Mouse (Mus musculus): ENCODE measurements around the gene Stard5.

Stard5 gene

DNA sequence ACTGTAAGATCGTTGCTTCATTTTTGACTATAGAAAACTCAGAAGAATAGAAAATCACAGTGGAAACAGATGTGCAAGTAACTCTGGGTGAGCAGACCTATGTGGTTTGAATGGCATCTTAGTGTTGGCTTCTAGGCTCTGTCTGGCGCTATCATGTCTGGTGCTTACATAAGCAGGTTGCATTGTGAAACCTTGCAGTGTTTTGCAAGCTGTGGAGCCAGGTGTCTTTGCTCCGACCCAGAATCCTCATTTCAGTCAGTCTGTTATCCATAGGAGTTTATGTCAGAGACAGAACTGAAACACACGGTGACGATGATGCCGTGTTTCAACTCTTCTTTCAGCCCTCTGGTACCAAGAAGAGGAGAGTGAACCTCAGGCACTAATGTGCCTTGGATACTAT is 2.1 kb downstream of the Stard5 start:
- DNase-seq = no peak

DNA sequence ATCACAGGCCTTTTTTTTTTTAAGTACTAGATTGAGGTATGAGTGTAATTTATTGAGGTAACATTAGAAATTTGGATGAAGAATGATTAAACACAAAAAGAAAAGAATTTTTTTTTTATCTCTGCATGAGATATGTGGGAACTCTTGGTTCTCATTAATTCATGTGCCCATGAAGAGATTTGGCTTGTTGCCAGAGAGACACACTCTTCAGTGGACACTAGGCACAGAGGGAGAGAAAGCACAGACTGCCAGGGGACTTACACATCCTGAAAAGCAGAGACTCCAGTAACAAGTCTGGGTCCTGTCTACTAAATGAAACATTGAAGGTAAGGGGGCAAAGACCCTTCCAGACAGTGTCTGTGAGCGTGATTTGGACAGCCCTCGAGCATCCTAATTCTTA is 4.0 kb downstream of the Stard5 start:
- no peak for DNase-seq

DNA sequence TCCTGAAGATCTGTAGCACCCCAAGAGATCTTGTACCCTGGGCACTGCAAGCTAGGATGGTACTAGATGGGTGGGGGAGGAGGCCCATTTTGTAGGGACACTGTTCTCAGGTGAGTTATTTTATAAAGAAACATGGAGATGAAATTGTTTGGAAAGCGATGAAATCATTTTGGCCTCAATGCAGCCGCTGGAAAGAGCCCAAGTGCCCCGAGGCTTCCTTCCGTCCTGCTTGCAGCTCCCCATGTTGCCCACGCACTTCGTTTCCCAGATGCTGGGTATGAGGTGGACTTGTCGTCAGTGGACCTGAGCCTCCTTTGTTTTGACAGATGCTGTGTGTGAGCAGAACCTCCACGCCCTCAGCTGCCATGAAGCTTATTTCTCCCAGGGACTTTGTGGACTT is 4.7 kb downstream of the Stard5 start:
- DNase-seq = no peak

DNA sequence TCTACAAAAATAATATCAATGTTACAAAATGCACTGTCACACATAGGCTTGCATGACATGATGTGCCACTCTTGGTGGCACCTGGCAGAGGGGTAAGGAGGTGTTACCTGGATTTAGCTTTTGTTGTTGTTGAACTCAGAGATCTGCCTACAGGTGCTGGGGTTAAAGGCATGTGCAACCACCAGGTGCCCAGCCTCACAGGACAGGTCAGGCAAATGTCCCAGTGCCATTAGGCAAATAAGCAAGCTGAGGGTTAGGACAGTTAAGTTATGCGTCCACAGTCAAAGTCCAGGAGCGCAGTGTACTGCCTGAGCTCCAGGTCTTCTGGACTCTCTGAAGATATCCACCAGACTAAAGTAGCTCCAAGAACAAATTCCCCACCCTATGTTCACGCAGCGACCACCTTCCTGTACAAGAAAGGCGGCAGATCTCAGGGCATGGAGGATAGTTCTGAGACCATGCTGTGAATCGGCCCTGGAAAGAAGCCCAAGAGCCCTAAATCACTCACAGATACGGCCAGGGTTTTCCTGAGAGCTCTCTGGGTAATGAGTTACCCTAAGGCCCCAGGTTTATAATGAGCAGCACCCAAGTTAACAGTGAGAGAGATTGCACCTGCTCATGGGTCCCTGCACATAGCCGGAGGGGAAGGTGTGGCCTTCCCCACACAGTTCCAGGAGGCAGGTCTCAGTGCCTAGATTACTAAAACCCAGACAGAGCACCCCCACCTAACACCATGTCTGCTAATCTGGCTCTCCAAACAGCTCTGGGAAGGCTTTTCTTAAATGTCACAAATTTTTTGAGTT is 6.2 kb downstream of the Stard5 start:
- DNase-seq = no peak

DNA sequence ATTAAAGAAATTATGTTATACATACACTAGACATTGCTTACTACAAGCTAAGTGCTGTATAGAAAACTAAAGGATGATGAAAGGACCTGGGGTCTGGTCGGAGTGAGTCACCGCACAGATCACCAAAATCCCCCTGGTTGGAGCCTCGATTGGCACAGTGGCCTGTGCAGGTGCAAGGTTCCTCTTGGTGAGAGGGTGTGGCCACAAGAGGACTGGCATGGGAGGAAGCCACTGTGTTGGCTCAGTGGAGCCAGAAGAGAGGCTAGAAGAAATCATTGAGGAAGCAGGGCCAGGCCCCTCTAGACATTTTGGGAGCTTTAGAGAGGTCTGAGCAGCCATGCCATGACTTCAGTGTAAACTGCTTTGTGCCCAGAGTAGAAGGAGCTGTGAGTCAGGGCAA is 7.3 kb downstream of the Stard5 start:
- DNase-seq = no peak

DNA sequence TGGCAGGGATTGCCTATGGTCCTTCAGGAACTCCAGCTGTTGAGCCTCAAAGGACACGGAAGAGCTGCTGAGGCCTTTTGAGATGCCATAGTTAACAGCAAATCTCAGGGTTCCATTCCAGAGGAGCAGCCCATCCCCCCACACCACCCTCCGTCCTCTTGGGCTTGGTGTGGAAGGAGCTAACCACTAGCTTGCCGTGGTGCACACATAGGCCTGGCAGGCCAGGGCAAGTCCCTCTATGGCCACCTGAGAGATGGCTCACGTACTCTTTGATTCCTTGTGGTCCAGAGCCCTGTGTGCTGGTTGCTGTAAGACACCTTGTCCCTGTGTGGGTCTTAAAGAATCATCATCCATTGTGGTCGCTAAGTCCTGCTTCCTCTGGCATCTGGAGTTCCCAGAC is 8.8 kb downstream of the Stard5 start:
- no peak for DNase-seq

DNA sequence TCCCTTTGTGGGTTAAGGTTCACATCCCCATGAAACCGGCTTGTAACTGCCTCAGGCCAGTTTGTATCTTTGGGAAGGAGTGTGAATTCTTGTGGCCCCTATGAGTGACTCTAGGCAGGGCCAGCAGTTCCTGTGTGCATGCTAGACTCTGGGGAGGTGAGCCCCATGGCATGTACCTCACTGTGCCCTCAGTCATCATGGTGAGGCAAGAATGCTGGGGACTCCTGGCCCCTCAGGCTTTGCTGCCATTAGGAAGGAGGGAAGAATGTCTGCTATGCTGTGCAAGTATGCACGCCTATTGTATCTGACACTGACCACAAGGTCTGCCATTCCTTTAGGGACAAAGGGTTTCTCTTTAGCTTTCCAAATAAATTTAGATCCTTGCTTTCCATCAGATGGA is 9.4 kb downstream of the Stard5 start:
- DNase-seq = no peak

DNA sequence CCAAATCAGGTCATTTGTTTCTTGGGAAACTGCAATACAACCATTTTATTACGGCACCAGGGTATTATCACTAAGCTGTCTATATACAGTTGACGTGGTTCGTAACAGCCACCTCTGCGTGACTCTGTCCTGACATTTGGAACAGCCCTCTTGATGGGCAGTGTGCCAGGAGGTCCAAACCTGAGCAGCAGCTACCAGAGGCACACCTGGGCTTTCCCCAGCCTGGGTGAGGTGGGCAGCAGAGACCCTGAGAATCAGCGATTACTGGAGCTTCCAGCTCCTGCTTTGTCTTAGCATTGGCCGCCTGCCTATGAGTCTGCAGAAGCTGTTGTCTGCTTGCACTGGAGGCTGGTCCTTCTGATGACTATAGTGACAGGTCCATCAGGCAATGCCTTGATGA is 11.8 kb downstream of the Stard5 start:
- DNase-seq = no peak

DNA sequence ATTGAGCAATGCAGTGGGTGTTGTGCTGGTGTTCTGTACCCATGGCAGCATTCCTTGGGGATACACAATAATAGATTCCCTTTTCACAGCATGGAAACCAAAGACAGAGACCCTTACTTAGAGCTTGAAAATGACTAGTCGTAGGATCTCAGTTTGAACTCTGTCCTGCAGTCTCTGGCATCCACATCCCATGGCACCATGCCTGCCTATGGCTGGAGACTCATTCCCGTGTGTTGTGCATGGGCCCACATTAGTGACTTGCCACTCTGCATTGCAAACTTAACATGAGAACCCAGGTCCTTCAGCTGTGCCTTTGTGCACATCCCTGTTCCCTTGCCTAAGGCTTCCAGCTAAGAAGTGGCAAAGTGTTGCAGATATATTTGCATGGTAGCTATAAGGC is 13.0 kb downstream of the Stard5 start:
- DNase-seq = no peak

DNA sequence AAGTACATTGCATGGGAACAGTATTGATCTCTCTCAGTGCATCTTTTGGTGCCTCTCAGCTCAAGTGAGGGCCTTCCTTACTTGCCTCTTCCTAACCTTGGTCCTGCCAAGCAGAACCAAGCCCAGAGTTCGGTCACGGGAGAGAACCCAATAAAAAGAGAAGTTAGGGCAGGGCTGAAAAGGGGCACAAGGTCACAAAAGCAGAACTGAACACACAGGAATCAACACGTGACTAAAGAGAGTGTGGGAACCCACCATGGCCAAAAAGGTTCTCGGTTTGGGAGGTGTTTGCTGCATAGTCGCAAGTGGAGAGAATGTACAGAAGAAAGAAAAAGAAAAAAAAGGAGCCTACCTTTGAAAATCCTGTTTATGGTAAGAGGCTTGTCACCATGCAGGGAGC is 13.7 kb downstream of the Stard5 start:
- peak; percentile 50 for DNase-seq

DNA sequence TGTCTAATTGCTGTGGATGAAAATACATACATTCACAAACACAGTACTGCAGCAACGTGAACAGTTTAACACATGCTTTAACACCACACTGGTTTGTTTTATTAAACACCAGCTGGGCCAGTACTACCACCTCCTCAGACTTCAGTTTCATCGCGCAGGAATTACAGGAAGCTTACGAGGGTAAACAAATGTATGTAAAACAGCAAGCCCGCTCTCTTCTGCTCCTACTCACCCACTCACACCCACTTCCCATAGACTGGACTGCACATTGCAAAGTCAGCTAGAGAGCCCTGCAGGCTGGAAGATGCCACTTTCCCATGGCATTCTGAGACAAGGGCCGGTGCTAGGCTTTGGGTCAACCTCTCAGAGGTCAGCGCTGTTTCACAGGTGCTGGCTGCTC is 17.0 kb downstream of the Stard5 start:
- DNase-seq = no peak

DNA sequence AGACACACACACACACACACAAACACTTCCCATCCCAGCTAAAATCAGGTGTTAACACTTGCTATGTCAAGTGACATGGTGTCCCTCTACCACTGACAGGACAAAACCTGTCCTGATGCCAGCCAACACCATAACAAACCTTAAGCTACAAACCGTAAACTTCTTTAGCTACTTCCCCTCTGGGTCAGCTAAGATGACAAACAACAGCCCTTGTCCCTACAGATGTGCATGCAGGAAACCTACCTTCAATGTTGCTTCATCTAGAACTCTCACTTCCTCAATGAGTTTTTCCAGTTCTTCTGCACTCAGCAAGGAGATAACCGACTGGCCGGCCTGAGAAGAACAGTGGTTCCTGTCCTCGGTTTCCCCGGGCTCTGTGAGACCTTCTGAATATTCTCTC is 18.9 kb downstream of the Stard5 start:
- no peak for DNase-seq

DNA sequence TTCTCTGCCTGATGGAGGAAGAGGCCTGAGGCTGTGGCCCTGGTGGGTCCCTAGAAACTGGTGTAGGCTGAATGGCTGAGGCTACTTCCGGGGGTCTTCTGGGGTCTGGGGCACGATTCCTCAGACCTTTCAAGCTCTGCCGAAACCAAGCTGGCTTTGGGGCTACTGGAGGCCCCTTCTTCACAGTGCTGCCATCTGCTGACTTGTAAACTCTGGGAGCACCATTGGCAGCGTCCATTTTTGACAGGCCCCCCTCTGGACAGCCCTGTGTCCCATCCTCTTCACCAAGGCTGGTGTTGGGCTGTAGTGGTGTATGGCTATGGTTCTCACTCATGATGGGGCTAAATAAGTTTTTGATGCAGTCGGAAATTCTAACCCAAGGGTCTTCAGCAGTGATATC is 20.7 kb downstream of the Stard5 start:
- no peak for DNase-seq

DNA sequence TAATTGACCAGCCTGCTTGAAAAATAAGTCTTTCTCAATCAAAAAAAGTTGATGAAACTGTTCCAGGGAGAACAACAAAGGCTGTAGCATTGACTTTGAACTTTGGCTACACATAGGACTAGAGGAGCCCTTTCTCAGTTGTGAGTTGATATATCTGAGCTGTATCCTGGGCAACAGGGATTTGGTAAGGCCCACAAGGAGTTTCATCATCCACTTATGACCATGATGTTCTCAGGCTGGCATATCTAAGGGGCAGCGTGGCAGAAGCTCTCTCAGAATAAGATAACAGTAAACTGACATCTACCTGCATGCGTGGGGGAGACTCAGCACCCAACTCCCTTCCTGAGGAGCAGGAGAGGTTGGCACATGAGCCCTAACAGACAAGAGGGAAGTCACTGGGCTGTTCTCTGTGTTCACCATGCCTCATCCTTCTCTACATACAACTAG is 21.9 kb downstream of the Stard5 start:
- no peak for DNase-seq

DNA sequence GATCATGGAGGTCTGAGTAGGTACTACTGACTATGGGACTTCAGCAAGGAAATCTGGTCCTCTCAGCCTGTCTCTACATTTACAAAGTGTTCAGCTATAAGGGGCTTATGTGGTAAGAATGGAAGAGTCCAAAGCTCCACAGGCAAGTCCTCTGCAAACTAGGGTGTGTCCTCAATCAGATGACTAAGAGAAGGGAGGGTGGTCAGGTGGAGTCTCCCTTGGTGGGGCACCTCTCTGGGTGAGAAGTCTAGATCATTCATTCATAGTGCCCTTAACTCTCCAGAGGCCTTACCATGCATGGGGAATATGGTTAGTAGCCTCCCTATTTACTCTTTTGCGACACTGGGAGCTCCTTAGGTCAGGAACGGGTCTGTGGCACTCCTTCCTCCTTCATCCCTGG is 22.4 kb downstream of the Stard5 start:
- DNase-seq = no peak

DNA sequence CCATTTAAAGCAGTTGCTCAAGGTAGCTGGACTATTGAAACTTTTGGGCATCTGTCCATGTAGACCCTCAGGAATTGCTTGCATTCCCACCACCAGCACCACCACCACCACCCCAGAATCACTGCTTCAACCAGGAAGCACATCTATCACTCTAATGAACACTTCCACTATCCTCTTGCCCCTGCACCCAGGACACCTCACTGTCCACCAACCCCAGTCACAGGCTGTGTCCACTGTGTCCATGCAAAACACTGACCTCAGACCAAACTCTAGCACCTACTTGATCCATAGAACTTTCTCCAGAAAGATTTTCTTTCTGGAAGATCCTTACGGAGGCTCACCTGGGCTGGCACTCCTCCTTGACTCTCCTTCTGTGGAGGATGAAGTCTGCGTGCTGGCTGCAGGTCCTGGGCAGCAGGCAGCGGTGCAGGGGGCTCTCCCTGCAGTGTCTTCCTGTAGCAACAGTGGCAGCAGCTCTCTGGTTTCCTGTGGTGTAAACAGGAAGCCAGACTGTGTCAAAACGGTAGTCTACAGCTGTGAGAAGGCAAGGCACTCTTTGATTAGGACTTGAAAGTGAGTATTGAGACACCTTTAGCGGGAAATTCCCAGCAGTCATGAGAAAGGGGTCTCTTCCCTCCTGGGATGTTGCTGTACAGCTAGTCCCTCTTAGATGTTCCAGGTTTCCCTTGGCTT is 23.3 kb downstream of the Stard5 start:
- peak; percentile 34 for DNase-seq

DNA sequence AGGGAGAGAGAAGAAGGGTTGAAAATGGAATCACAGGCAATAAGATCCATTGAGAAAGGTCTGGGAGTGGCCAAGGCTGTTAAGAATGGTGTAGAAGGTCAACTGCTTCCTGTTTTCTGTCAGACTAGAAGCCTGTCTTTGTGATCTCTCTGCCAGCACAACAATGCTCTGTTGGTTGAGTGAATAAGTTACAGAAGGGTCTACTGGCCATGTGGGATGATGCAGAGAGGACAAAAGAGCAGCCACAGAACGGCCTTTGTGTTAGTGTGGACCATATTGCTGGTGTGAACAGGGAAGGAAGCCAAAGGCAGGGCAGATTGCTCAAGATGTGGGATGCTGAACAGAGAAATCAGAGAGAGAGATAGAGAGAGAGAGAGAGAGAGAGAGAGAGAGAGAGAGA is 27.0 kb downstream of the Stard5 start:
- DNase-seq = peak; percentile 49

DNA sequence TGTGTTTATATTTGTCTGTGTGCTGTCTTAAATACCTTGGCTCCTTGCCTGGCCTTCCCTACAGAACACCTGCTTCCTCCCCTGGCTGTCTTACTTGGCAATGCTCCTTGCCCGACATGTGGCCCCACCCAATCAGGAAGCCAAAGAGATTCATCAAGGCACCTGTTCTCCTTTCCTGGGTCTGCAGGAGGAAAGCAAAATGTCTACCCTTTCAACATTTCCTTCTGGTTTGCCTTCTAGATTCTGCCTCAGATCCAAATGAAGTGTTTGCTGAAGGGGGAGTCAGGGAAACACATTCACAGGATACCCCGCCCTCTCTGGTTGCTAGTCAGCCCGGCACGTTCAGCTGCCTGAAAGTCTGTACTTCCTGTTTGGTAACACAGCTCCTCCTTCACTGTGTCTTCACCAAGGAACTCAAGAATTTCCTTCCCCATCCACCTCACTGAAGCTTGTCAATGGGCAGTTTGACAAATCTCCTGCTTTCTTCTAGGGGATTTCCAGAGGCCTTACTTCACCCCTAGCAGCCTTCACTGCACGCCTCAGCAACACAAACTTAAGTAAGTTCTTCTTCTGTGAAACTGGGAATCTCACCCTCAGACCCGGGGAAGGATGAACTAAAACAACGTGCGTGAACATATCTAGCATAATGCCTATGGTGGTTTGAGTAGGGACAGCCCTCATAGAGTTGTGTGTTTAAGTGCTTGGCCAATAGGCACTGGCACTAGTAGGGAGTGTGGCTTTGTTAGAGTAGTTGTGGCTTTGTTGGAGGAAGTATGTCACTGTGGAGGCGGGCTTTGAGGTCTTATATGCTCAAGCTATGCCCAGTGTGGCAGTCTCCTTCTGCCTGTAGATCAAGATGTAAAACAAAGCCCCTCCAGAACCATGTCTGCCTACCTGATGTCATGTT is 27.7 kb downstream of the Stard5 start:
- DNase-seq = peak; percentile 43

DNA sequence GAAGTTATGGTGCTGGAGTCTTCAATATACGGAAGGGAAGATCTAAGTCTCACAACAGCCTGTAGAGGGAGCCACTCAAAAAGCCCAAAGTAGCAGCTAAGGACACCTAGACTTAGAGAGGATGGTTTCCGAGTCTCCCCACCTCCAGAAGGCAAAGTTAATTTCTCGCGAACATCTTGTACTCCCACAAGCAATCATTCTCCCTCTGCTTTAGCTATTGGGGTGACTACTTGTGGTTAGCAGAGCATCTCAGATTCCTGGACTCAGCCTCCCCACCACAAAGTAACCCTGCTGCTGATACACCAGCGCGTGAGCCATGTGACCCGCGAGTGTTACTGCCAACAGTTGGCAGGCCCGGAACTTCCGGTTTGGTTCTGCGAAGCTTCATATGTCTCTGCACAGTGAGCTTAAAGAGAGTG is 28.5 kb downstream of the Stard5 start:
- no peak for DNase-seq

DNA sequence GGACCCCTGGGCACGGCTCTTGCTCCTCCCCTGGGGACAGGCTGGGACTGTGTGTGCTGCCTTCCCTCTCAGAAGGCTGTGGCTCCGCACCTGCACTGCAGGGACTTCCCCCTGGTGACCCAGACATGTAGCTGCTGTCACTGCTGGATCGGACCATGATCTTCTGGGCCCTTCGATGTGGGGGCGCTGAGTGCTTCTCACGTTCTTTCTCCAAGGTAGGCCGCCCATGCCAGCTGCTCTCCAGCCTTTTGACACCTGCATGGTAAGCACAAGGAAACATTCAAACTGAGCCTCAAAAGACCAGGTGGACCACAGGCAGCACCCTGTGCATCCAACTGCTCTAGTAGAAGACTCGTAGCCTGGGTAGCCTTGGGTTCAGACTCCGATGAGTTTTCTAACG is 29.3 kb downstream of the Stard5 start:
- DNase-seq = no peak

DNA sequence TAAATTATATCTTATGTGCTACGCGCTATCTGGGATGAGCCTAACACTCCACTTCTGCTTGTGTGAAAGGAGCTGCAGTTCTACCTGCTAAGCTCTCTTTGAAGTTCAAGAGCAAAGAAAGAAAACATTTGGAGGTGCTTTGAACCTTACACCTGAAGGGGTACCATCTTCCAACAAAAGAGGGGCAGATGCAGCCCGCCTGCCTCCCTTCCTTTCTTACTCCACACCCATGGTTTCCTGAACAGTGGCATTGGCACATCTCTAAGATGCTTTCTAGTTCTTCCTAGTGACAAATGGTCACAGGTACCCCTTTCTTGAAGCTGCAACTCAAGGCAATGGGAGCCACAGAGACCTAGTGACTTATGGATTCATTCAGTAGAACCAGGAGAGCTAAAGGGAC is 30.0 kb downstream of the Stard5 start:
- DNase-seq = no peak

DNA sequence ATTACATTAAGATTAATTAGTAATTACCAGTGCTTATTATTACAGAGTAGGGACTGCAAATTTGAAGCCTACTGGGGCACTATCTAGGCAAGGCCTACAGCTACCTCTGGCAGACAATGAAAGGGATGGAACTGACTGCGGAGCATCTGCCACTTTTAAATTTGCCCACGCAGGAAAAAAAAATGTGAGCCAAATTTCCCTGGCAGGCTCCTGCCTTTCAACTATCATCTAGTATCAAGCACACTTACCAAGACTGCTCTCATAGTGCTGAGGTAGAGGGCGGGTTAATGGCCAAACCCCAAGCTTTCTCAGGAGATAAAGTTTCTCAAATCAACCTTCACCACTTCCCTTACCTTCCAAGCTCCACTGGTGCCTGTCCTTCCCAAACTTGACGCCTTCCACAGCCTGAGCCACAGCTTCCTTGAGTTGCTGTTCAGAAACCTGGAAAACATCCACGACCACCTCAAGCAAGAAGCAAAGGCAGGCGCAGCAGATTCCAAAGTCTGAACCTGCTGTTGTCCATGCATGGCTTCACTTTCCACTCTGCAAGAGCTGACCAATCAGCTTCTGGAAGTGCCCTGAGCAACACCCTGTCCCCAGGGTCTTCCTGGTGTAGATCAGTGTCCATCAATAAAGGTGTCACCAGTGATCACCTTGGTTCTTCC is 31.1 kb downstream of the Stard5 start:
- DNase-seq = peak; percentile 66

DNA sequence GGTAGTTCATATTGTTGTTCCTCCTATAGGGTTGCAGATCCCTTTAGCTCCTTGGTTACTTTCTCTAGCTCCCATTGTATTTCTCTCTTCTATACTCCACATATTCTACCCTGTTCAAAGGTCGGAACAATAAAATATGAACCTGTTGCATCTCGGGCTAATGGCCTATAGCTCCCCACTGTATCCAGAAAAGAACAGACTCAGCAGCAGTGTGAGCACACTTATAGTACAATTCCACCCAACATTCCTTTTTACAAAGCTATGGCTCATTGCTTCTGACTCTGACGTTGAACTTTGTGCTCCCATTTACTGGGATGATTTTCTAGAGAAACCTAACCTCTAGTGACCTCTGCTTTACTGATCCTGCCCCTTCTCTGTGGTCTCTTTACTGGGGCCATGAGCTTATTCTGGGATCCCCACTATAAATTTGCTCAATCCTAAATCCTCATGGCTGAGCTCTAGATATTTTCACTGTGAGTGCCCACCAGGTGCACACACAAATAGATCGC is 34.4 kb downstream of the Stard5 start:
- DNase-seq = no peak
